Comparison of ENCODE assay signal across 14 mouse cellular contexts in genomic region chr19:43917406-43917691, GRCm38 (mm10). TPM values are rescaled to one million over a fixed set of nuclear protein-coding genes. Genes with fewer than 3 reads are reported as not detected.
DNase-seq lines count a peak whose midpoint lies in the region; ATAC-seq and TF ChIP-seq lines count a peak whose summit lies in the region.
"Had no signal": no experiment of that assay in that cellular context is flagged by ENCODE, and none has a peak within 500 bp of the region (broad histone marks: within the 10 kb centered on the region; RNA-seq: fewer than 3 reads in every experiment).

No protein-coding gene starts in this region.

- intact Hi-C loops in heart, postnatal 14 days (cut with DNase I), result no loop called here

- H3K4me1 ChIP-seq in heart, embryonic 13.5 days, result peaks cover 59% of the 10 kb centered on the region
- H3K4me1 ChIP-seq in megakaryocyte, embryonic 14.5 days, result peaks cover 63% of the 10 kb centered on the region
- peaks cover 20% of the 10 kb centered on the region for H3K4me1 ChIP-seq in intestine, embryonic 16.5 days (ENCODE audit: control insufficient read depth, insufficient read depth, low read length)
- peaks cover 33% of the 10 kb centered on the region for H3K4me1 ChIP-seq in small intestine, adult 2 months (ENCODE audit: control insufficient read depth, insufficient read depth, insufficient read length, low read length)

- H3K4me3 ChIP-seq in heart, embryonic 13.5 days, result 0 out of 2 replicates have a peak overlapping the region, but pooled peaks have one; percentile 23
- peak overlapping the region; percentile 90 for H3K4me3 ChIP-seq in megakaryocyte, embryonic 14.5 days (replicated peaks)
- H3K4me3 ChIP-seq in intestine, embryonic 16.5 days (ENCODE audit: low read length), result peak overlapping the region; percentile 26; the same call in 1 of the 2 replicates
- peak overlapping the region; percentile 38 for H3K4me3 ChIP-seq in small intestine, adult 2 months (ENCODE audit: low read depth, low read length)
- H3K4me3 ChIP-seq: embryonic facial prominence, embryonic 12.5 days; forebrain, embryonic 12.5 days; limb, embryonic 10.5 days had no signal

- TF ChIP-seq POLR2A in small intestine, adult 2 months (IDR thresholded peaks at IDR 0.05; ENCODE audit: low read depth, low read length), result no peak

- peaks cover 3% of the 10 kb centered on the region; the same call in 1 of the 2 replicates for H3K36me3 ChIP-seq in heart, embryonic 13.5 days
- H3K36me3 ChIP-seq in megakaryocyte, embryonic 14.5 days (replicated peaks; ENCODE audit: low read length), result peaks cover 3% of the 10 kb centered on the region
- H3K36me3 ChIP-seq in intestine, embryonic 16.5 days (ENCODE audit: control insufficient read depth, insufficient read depth, low read length), result no peaks in the 10 kb centered on the region
- H3K36me3 ChIP-seq in small intestine, adult 2 months (ENCODE audit: control insufficient read depth, insufficient read depth, low read length), result no peaks in the 10 kb centered on the region
- H3K36me3 ChIP-seq: embryonic facial prominence, embryonic 12.5 days; forebrain, embryonic 12.5 days; limb, embryonic 10.5 days had no signal

- no peak for ATAC-seq in heart, embryonic 13.5 days (ENCODE audit: extremely low read depth, insufficient number of reproducible peaks, low FRiP score, low TSS enrichment)
- no peak for ATAC-seq in megakaryocyte, adult 5-6 weeks (ENCODE audit: poor library complexity, severe bottlenecking)
- ATAC-seq in intestine, embryonic 16.5 days, result no peak

- H3K9me3 ChIP-seq in heart, embryonic 13.5 days, result no peaks in the 10 kb centered on the region
- H3K9me3 ChIP-seq in megakaryocyte, embryonic 14.5 days, result no peaks in the 10 kb centered on the region
- no peaks in the 10 kb centered on the region for H3K9me3 ChIP-seq in intestine, embryonic 16.5 days (ENCODE audit: control insufficient read depth, low read length)
- H3K9me3 ChIP-seq: embryonic facial prominence, embryonic 12.5 days; forebrain, embryonic 12.5 days; limb, embryonic 10.5 days had no signal

- TF ChIP-seq CTCF in small intestine, adult 2 months (IDR thresholded peaks at IDR 0.05; ENCODE audit: extremely low read depth, insufficient read length, insufficient replicate concordance, low read depth, low read length), result no peak

- peak overlapping the region; percentile 65; the same call in 1 of the 2 replicates for H3K9ac ChIP-seq in heart, embryonic 13.5 days
- H3K9ac ChIP-seq in intestine, embryonic 16.5 days (ENCODE audit: low read depth, low read length), result peak overlapping the region; percentile 11; the same call in 1 of the 2 replicates
- H3K9ac ChIP-seq: embryonic facial prominence, embryonic 12.5 days; forebrain, embryonic 12.5 days had no signal

- H3K27ac ChIP-seq in heart, embryonic 13.5 days (replicated peaks), result no peak overlapping the region
- peak overlapping the region; percentile 65; the same call in 1 of the 2 replicates for H3K27ac ChIP-seq in intestine, embryonic 16.5 days (ENCODE audit: low read length)
- peak overlapping the region; percentile 59 for H3K27ac ChIP-seq in small intestine, adult 2 months (ENCODE audit: insufficient read depth, low read depth, low read length)
- H3K27ac ChIP-seq: embryonic facial prominence, embryonic 12.5 days; forebrain, embryonic 12.5 days; limb, embryonic 10.5 days; macrophage had no signal

- H3K27me3 ChIP-seq in heart, embryonic 13.5 days (replicated peaks), result no peaks in the 10 kb centered on the region
- H3K27me3 ChIP-seq in megakaryocyte, embryonic 14.5 days (replicated peaks), result no peaks in the 10 kb centered on the region
- no peaks in the 10 kb centered on the region for H3K27me3 ChIP-seq in intestine, embryonic 16.5 days (replicated peaks; ENCODE audit: control insufficient read depth, insufficient read depth, low read length)
- no peaks in the 10 kb centered on the region for H3K27me3 ChIP-seq in small intestine, adult 2 months (ENCODE audit: control insufficient read depth, insufficient read depth, low read length)

- 67% methylated on average over 2 of the region's 2 CpGs for WGBS in heart, embryonic 13.5 days
- 62% methylated on average over 2 of the region's 2 CpGs for WGBS in intestine, embryonic 16.5 days
- WGBS in small intestine, adult 2 months, result 35% methylated on average over 2 of the region's 2 CpGs

- DNase-seq in heart, postnatal 14 days, result no peak
- no peak for DNase-seq in adrenal gland, postnatal 10 days
- no peak for DNase-seq in cerebellum, adult 18-20 months
- DNase-seq: layer of hippocampus, postnatal 36 days; right cerebral cortex, adult 18-20 months had no signal

- H3K4me2 ChIP-seq in heart, embryonic 13.5 days, result peak overlapping the region; percentile 60
- peak overlapping the region; percentile 16 for H3K4me2 ChIP-seq in intestine, embryonic 16.5 days (ENCODE audit: low read depth, low read length)
- H3K4me2 ChIP-seq: embryonic facial prominence, embryonic 12.5 days; forebrain, embryonic 12.5 days had no signal

RNA-seq across cellular contexts. Expression of gene Dnmbp, which starts 22.6 kb away (rescaled TPM):
- 9.9 and 10.5 TPM in 2 replicates for polyA plus RNA-seq in heart, embryonic 13.5 days (2015; fragmentation: Nextera tagmentation; extraction: Ambion mirVana)
- 1 to 10 TPM; 8.3 to 9.9 TPM for total RNA-seq in heart, postnatal 14 days (2021)
- polyA plus RNA-seq in megakaryocyte, embryonic 14.5 days (2012; ENCODE audit: insufficient read depth, low replicate concordance), result 0.70 and 2.0 TPM in 2 replicates
- total RNA-seq in megakaryocyte, adult 5-6 weeks (2015), result 5.4 and 7.2 TPM in 2 replicates
- 9.7 and 11.1 TPM in 2 replicates for total RNA-seq in megakaryocyte, adult 5-6 weeks (2017)
- polyA plus RNA-seq in intestine, embryonic 16.5 days (2015; fragmentation: Nextera tagmentation; extraction: Ambion mirVana), result 34.2 and 34.3 TPM in 2 replicates
- polyA plus RNA-seq in small intestine, adult 2 months (2012; rRNA removed), result 19.4 and 53.4 TPM in 2 replicates
- total RNA-seq in adrenal gland, postnatal 10 days (2021), result 10 to 100 TPM; 13.9 to 19.0 TPM

Comparison
In these comparisons a context has a peak if more than half of its experiments do, and no peak if none do; other contexts are left out.
1. H3K4me3 ChIP-seq: peak in every context shown above with its lines; median percentile 90 in megakaryocyte, embryonic 14.5 days; 38 in small intestine, adult 2 months; 26 in intestine, embryonic 16.5 days; 23 in heart, embryonic 13.5 days.